Mouse (Mus musculus) intestine, embryonic 16.5 days (tissue): ENCODE measurements around the gene Slc1a5. TPM values are rescaled to one million over a fixed set of nuclear protein-coding genes. Genes with fewer than 3 reads are reported as not detected.

ENCODE experiments used
- ATAC-seq: fragments of 200-750 bp; cut with Nextera tagmentation; 2 replicates; pipeline ENCODE4 v1.8.0; 2017; ENCODE audit warnings: moderate TSS enrichment, moderate library complexity
- H3K27ac ChIP-seq: fragments of 300-500 bp; sonication (generic); 2 replicates; pipeline ENCODE4 v1.5.1; 2014; ENCODE audit warnings: mild to moderate bottlenecking, low read length
- H3K27me3 ChIP-seq: fragments of 300-500 bp; sonication (generic); replicated peaks from 2 replicates; pipeline ENCODE4 v1.6.1; 2014; ENCODE audit warnings: low read length, control low read depth, mixed read lengths; ENCODE audit not compliant: control insufficient read depth, insufficient read depth
- H3K36me3 ChIP-seq: fragments of 300-500 bp; sonication (generic); 2 replicates; pipeline ENCODE4 v1.6.1; 2014; ENCODE audit warnings: low read length, control low read depth; ENCODE audit not compliant: control insufficient read depth, insufficient read depth
- H3K4me1 ChIP-seq: fragments of 300-500 bp; sonication (generic); 2 replicates; pipeline ENCODE4 v1.6.1; 2014; ENCODE audit warnings: low read length, control low read depth, mixed read lengths; ENCODE audit not compliant: control insufficient read depth, insufficient read depth
- H3K4me2 ChIP-seq: fragments of 300-500 bp; sonication (generic); 2 replicates; pipeline ENCODE4 v1.6.1; 2014; ENCODE audit warnings: low read depth, low read length, control low read depth
- H3K4me3 ChIP-seq: fragments of 300-500 bp; sonication (generic); 2 replicates; pipeline ENCODE4 v1.5.1; 2014; ENCODE audit warnings: mild to moderate bottlenecking, low read length
- H3K9ac ChIP-seq: fragments of 300-500 bp; sonication (generic); 2 replicates; pipeline ENCODE4 v1.6.1; 2014; ENCODE audit warnings: low read depth, low read length
- H3K9me3 ChIP-seq: fragments of 300-500 bp; sonication (generic); 2 replicates; pipeline ENCODE4 v1.6.1; 2016; ENCODE audit warnings: low read length, control low read depth; ENCODE audit not compliant: control insufficient read depth
- WGBS: fragments of 180-500 bp; shearing (Covaris S2); extraction: QIAGEN DNeasy Blood & Tissue Kit; methylation state at CpG from one replicate; pipeline ENCODE4 v1.1.7; 2014; 5-methylcytosine and 5-hydroxymethylcytosine counted together
- polyA plus RNA-seq: library from polyadenylated mRNA; unstranded; fragments of >200 nt; fragmentation: Nextera tagmentation; extraction: Ambion mirVana; gene quantifications from 2 replicates; pipeline ENCODE4 v1.2.1, GENCODE M21; 2015

Slc1a5 gene
- polyA plus RNA-seq, 1 experiment from 2014 or later, result 44.5 TPM

- Histone ChIP-seq H3K27ac (no peak overlapping the region), H3K4me1 (peaks cover 10% of the 10 kb centered on the region), H3K9ac (no peak overlapping the region), H3K9me3 (no peaks in the 10 kb centered on the region), H3K36me3 (0 out of 2 replicates have a peak, but pooled peaks cover 8% of the 10 kb centered on the region), H3K4me2 (no peak overlapping the region), H3K27me3 (no peaks in the 10 kb centered on the region), H3K4me3 (no peak overlapping the region)
- peak; percentile 49; the same call in 1 of the 2 replicates for ATAC-seq
- WGBS, result 79% methylated on average over 19 of the region's 19 CpGs
These were observed 12.0 kb downstream of the Slc1a5 start for GRCm38 (mm10) chr7:16793010-16793725.

DNA sequence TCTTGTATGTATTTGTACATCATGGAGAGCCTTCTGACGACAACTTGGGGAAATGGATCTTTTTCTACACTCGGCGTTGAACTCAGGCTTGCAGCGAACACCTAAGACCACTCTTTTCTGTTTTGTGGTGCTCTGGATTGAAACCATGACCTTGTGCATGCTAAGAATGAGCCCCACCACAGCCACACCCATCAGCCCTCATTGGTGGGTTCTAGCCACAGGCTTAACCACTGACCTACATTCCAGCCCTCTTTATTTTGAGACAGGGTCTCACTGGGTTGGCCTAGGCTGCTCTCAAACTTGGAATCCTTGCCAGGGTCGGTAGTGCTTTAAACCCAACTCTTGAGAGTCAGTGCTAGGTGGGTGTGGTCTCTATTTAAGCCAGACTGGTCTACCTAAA, 13.7 kb downstream of the Slc1a5 start:
- 94% methylated on average over 5 of the region's 5 CpGs for WGBS
- H3K9me3 ChIP-seq, result no peaks in the 10 kb centered on the region
- no peak overlapping the region for H3K9ac ChIP-seq
- H3K4me3 ChIP-seq, result no peak overlapping the region
- H3K36me3 ChIP-seq, result 0 out of 2 replicates have a peak, but pooled peaks cover 8% of the 10 kb centered on the region
- H3K27me3 ChIP-seq, result no peaks in the 10 kb centered on the region
- ATAC-seq, result no peak
- H3K4me1 ChIP-seq, result peaks cover 10% of the 10 kb centered on the region
- H3K27ac ChIP-seq, result no peak overlapping the region
- no peak overlapping the region for H3K4me2 ChIP-seq

DNA sequence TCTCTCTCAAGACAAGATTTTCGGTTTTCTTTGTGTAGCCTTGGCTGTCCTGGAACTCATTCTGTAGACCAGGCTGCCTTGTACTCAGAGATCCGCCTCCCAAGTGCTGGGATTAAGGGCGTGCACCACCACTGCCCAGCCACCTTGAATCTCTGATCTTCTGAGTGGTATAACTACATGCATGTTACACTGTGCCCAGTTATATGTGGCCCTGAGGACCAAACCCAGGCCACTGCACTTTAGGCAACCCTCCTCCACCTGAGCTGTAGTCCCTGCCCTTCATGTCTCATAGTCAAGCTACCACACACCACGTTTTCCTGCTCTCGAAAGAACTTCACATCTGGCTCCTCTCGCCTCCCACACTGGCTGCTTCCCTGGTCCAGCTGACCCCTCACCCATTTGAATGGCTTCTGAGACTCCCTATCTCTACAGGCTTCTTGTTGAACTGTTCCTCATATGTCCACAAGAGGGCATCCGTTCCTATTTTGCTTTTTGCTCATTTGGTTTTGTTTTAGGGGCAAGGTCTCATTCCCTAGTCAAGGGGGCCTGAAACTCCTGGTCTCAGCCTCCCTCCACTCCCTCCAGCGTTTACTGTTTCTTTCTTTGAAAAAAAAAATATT, 23.4 kb downstream of the Slc1a5 start:
- Histone ChIP-seq H3K9me3 (no peaks in the 10 kb centered on the region), H3K36me3 (no peaks in the 10 kb centered on the region), H3K9ac (no peak overlapping the region), H3K4me2 (no peak overlapping the region), H3K4me1 (peaks cover 3% of the 10 kb centered on the region; the same call in 1 of the 2 replicates), H3K4me3 (no peak overlapping the region), H3K27ac (no peak overlapping the region), H3K27me3 (no peaks in the 10 kb centered on the region)
- ATAC-seq, result peak; percentile 43; the same call in 1 of the 2 replicates
- whole genome bisulfite sequencing, result 34% methylated on average over 8 of the region's 8 CpGs

DNA sequence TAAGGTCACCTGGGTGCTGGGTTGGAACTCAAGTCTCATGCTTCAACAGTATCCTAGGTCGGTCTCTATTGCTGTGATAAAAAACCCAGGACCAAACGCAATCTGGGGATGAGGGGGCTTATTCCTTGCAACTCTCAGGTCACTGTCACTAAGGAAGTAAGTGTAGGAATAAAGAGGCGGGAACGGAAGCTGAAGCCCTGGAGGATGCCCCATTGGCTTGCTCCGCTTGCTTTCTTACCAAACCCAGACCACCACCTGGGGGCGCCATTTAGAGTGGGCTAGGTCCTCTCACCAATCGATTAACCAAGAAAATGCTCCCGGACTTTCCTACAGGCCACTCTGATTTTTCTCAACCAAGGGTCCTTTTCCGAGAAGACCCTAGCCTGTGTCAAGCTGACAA, 26.8 kb downstream of the Slc1a5 start:
- H3K36me3 ChIP-seq, result no peaks in the 10 kb centered on the region
- no peak overlapping the region for H3K9ac ChIP-seq
- no peak overlapping the region for H3K4me3 ChIP-seq
- no peaks in the 10 kb centered on the region; the same call in 1 of the 2 replicates for H3K27me3 ChIP-seq
- no peak overlapping the region for H3K4me2 ChIP-seq
- no peaks in the 10 kb centered on the region for H3K9me3 ChIP-seq
- no peak overlapping the region for H3K27ac ChIP-seq
- WGBS, result 87% methylated on average over 9 of the region's 9 CpGs
- H3K4me1 ChIP-seq, result peaks cover 14% of the 10 kb centered on the region
- ATAC-seq, result no peak

GRCm38 (mm10) chr7:16808647-16809046, 27.5 kb downstream of the Slc1a5 start:
- no peak overlapping the region for H3K4me3 ChIP-seq
- WGBS, result 58% methylated on average over 9 of the region's 9 CpGs
- H3K9ac ChIP-seq, result no peak overlapping the region
- H3K27me3 ChIP-seq, result no peaks in the 10 kb centered on the region; the same call in 1 of the 2 replicates
- H3K36me3 ChIP-seq, result no peaks in the 10 kb centered on the region
- no peak overlapping the region for H3K27ac ChIP-seq
- no peak overlapping the region for H3K4me2 ChIP-seq
- no peaks in the 10 kb centered on the region for H3K9me3 ChIP-seq
- ATAC-seq, result peak; percentile 32
- H3K4me1 ChIP-seq, result peaks cover 14% of the 10 kb centered on the region

DNA sequence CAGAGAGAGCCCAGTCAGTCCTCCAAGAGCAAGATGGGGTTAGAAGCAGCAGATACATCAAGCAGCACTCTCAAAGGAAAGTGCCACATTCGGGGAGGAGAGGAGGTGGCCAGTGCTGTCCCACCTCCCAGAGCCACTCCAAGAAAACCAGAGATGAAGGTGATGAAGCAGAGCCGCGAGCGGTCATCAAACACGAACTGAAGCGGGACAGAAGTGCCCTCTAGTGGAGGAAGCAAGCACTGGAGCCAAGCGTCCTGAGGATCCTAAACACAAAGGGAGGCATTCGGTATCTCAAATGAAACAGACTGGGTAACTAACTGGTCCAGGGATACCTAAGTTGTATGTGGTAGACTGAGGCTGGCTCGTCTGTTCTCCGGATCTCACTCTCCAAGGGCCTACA, 28.6 kb downstream of the Slc1a5 start:
- H3K4me1 ChIP-seq, result peaks cover 14% of the 10 kb centered on the region
- 39% methylated on average over 10 of the region's 10 CpGs for WGBS
- no peaks in the 10 kb centered on the region; the same call in 1 of the 2 replicates for H3K27me3 ChIP-seq
- no peaks in the 10 kb centered on the region for H3K9me3 ChIP-seq
- H3K4me2 ChIP-seq, result no peak overlapping the region
- ATAC-seq, result peak; percentile 20; the same call in 1 of the 2 replicates
- H3K27ac ChIP-seq, result no peak overlapping the region
- H3K36me3 ChIP-seq, result no peaks in the 10 kb centered on the region
- no peak overlapping the region for H3K9ac ChIP-seq
- H3K4me3 ChIP-seq, result no peak overlapping the region

- ATAC-seq, result no peak
- H3K9me3 ChIP-seq, result no peaks in the 10 kb centered on the region
- WGBS, result 68% methylated on average over 28 of the region's 28 CpGs
- peaks cover 16% of the 10 kb centered on the region for H3K4me1 ChIP-seq
- no peaks in the 10 kb centered on the region for H3K36me3 ChIP-seq
- no peaks in the 10 kb centered on the region; the same call in 1 of the 2 replicates for H3K27me3 ChIP-seq
- no peak overlapping the region for H3K27ac ChIP-seq
- peak overlapping the region; percentile 33 for H3K4me3 ChIP-seq
- H3K4me2 ChIP-seq, result peak overlapping the region; percentile 62
- H3K9ac ChIP-seq, result no peak overlapping the region
These were observed 29.3 kb downstream of the Slc1a5 start for GRCm38 (mm10) chr7:16810399-16810919.

DNA sequence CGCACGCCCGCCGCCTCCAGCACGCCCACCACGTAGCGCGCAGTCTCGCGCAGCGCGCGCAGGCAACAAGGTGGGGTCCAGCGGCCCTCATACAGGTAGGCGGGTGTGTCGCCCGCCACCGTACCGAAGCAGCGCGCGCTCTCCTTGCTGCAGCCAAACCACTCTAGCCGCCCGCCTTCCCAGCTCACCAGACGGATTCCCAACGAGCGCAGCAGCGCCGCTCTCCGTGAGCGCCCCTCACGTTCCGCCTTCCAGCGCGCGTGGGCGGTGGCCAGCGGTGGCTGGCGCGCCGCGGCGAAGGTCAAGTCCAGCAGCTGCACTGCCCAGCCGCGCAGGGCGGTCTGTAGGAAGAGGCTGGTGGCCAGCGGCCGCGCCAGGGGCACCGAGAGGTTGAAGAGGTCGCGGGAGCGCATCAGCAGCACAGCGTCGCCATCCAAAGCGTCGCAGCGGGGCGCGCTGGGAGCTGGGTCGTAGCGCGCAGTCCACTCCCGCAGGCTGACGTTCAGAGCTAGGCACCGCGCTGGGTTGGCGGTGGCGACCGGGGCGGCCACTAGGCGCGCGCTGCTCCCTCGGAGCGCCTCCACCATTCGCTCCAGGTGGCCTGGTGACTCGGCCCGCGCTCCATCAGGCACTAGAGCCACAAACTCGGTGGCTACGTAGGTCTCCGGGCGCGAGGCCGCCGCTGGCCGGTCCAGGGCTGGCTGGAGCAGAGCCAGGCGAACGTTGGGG, 29.9 kb downstream of the Slc1a5 start:
- no peak overlapping the region for H3K27ac ChIP-seq
- H3K9me3 ChIP-seq, result no peaks in the 10 kb centered on the region
- no peaks in the 10 kb centered on the region; the same call in 1 of the 2 replicates for H3K27me3 ChIP-seq
- H3K4me1 ChIP-seq, result peaks cover 20% of the 10 kb centered on the region
- peak; percentile 36 for ATAC-seq
- WGBS, result 24% methylated on average over 90 of the region's 90 CpGs
- H3K9ac ChIP-seq, result peak overlapping the region; percentile 43; the same call in 1 of the 2 replicates
- H3K4me3 ChIP-seq, result peak overlapping the region; percentile 33
- no peaks in the 10 kb centered on the region for H3K36me3 ChIP-seq
- peak overlapping the region; percentile 62 for H3K4me2 ChIP-seq

DNA sequence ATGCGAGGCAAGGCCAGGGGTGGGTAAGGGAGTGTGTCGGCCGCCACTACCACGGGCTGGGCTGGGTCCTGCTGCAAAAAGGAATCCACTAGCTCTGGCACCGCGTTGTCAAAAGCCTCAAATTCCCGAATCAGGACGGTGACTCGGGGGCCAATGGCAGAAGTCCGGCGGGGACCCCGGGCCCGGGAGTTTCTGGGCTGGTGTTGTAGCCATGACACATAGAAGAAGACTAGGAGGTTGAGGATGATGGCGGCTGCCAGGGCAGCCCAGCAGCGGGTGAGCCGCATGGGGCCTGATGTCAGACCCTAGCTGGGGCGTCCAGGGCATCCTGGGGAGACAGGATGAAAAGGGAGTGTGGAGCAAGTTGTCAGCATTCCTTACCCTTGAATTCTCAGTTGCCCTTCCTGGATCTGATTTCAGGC, 30.5 kb downstream of the Slc1a5 start:
- Histone ChIP-seq H3K9ac (peak overlapping the region; percentile 43; the same call in 1 of the 2 replicates), H3K9me3 (no peaks in the 10 kb centered on the region), H3K4me1 (peaks cover 20% of the 10 kb centered on the region), H3K27me3 (no peaks in the 10 kb centered on the region; the same call in 1 of the 2 replicates), H3K36me3 (no peaks in the 10 kb centered on the region), H3K4me3 (peak overlapping the region; percentile 33), H3K27ac (no peak overlapping the region), H3K4me2 (peak overlapping the region; percentile 62)
- WGBS, result 36% methylated on average over 17 of the region's 17 CpGs
- no peak for ATAC-seq
